Mouse (Mus musculus) limb, embryonic 14.5 days (tissue): ENCODE results near the gene Sirpa. TPM values are rescaled to one million over a fixed set of nuclear protein-coding genes. Genes with fewer than 3 reads are reported as not detected.

Experiments
- ATAC-seq: fragments of 200-750 bp; cut with Nextera tagmentation; 2 replicates; pipeline ENCODE4 v1.8.0; 2017; ENCODE audit warnings: low read depth, moderate number of reproducible peaks, moderate TSS enrichment; ENCODE audit not compliant: low FRiP score
- DNase-seq: peaks from one replicate; pipeline ENCODE4 v3.0.0-alpha.2; 2015; ENCODE audit warnings: low spot score
- H3K27ac ChIP-seq: fragments of 300-500 bp; sonication (generic); replicated peaks from 2 replicates; pipeline ENCODE4 v1.5.1; 2014; ENCODE audit warnings: low read depth, mild to moderate bottlenecking, low read length, moderate library complexity, mixed read lengths
- H3K27me3 ChIP-seq: fragments of 300-500 bp; sonication (generic); 2 replicates; pipeline ENCODE4 v1.6.1; 2014; ENCODE audit warnings: low read length, mixed read lengths; ENCODE audit not compliant: control insufficient read depth, insufficient read depth
- H3K36me3 ChIP-seq: fragments of 300-500 bp; sonication (generic); 2 replicates; pipeline ENCODE4 v1.6.1; 2014; ENCODE audit warnings: mild to moderate bottlenecking, low read length, moderate library complexity, mixed read lengths; ENCODE audit not compliant: control insufficient read depth, insufficient read depth
- H3K4me1 ChIP-seq: fragments of 300-500 bp; sonication (generic); 2 replicates; pipeline ENCODE4 v1.6.1; 2014; ENCODE audit warnings: antibody characterized with exemption, low read length, mixed read lengths; ENCODE audit not compliant: control insufficient read depth, insufficient read depth
- H3K4me2 ChIP-seq: fragments of 300-500 bp; sonication (generic); replicated peaks from 2 replicates; pipeline ENCODE4 v1.6.1; 2014; ENCODE audit warnings: low read depth, mild to moderate bottlenecking, low read length, moderate library complexity; ENCODE audit not compliant: severe bottlenecking
- H3K4me3 ChIP-seq: fragments of 300-500 bp; sonication (generic); replicated peaks from 2 replicates; pipeline ENCODE4 v1.5.1; 2014; ENCODE audit warnings: low read length
- H3K9ac ChIP-seq: fragments of 300-500 bp; sonication (generic); 2 replicates; pipeline ENCODE4 v1.6.1; 2014; ENCODE audit warnings: mild to moderate bottlenecking, low read depth, low read length, moderate library complexity; ENCODE audit not compliant: severe bottlenecking
- H3K9me3 ChIP-seq: fragments of 300-500 bp; sonication (generic); 2 replicates; pipeline ENCODE4 v1.6.1; 2016; ENCODE audit warnings: low read length; ENCODE audit not compliant: control insufficient read depth
- POLR2A ChIP-seq: fragments of 200-500 bp; IDR thresholded peaks from 2 replicates; pipeline ENCODE4 v1.8.0; 2012; ENCODE audit warnings: inconsistent platforms, mild to moderate bottlenecking, moderate library complexity, borderline replicate concordance; ENCODE audit not compliant: insufficient read depth, insufficient read length; ENCODE audit errors: extremely low read depth
- WGBS: fragments of 180-500 bp; shearing (Covaris S2); extraction: QIAGEN DNeasy Blood & Tissue Kit; methylation state at CpG from one replicate; pipeline ENCODE4 v1.1.7; 2014; 5-methylcytosine and 5-hydroxymethylcytosine counted together
- polyA plus RNA-seq, 2 experiments: library from polyadenylated mRNA; depleted of rRNA in 1 of 2; stranded (reverse) in 1 of 2; unstranded in 1 of 2; fragments of >200 nt; fragmentation: Nextera tagmentation in 1 of 2; extraction: Ambion mirVana in 1 of 2; gene quantifications; 2 replicates each; pipeline versions ENCODE4 v1.2.1 to v1.2.3; 2012 to 2014

Sirpa gene
- polyA plus RNA-seq, 2 experiments = 34.7 to 39.6 TPM

GRCm38 (mm10) chr2:129593141-129593875 lies 673 bp downstream of the Sirpa start:
- Histone ChIP-seq H3K27ac (peak overlapping the region; percentile 88), H3K9ac (peak overlapping the region; percentile 86), H3K4me2 (peak overlapping the region; percentile 64), H3K36me3 (no peaks in the 10 kb centered on the region), H3K27me3 (no peaks in the 10 kb centered on the region), H3K4me1 (peaks cover 10% of the 10 kb centered on the region), H3K9me3 (no peaks in the 10 kb centered on the region), H3K4me3 (peak overlapping the region; percentile 68)
- peak; percentile 81 for ATAC-seq
- 0% methylated on average over 34 of the region's 77 CpGs for WGBS
- no peak for TF ChIP-seq POLR2A
- DNase-seq = peak; percentile 54

- peak overlapping the region; percentile 64 for H3K4me2 ChIP-seq
- ATAC-seq = no peak
- DNase-seq = no peak
- H3K4me1 ChIP-seq = peaks cover 10% of the 10 kb centered on the region
- H3K9ac ChIP-seq = peak overlapping the region; percentile 86
- no peaks in the 10 kb centered on the region for H3K9me3 ChIP-seq
- TF ChIP-seq POLR2A = no peak
- no peaks in the 10 kb centered on the region for H3K36me3 ChIP-seq
- peak overlapping the region; percentile 68 for H3K4me3 ChIP-seq
- H3K27ac ChIP-seq = peak overlapping the region; percentile 88; the same call in 1 of the 2 replicates
- no peaks in the 10 kb centered on the region for H3K27me3 ChIP-seq
- 5% methylated on average over 12 of the region's 13 CpGs for WGBS
Measured at GRCm38 (mm10) chr2:129593876-129594421, 1.3 kb downstream of the Sirpa start.

GRCm38 (mm10) chr2:129594569-129594968 lies 1.9 kb downstream of the Sirpa start:
- no peak for TF ChIP-seq POLR2A
- Histone ChIP-seq H3K9me3 (no peaks in the 10 kb centered on the region), H3K27me3 (no peaks in the 10 kb centered on the region), H3K9ac (0 out of 2 replicates have a peak overlapping the region, but pooled peaks have one; percentile 86), H3K27ac (no peak overlapping the region), H3K4me3 (peak overlapping the region; percentile 68), H3K4me2 (peak overlapping the region; percentile 64), H3K4me1 (peaks cover 10% of the 10 kb centered on the region), H3K36me3 (no peaks in the 10 kb centered on the region)
- no peak for DNase-seq
- 64% methylated on average over 4 of the region's 4 CpGs for WGBS
- no peak for ATAC-seq

GRCm38 (mm10) chr2:129595206-129595605 lies 2.6 kb downstream of the Sirpa start:
- Histone ChIP-seq H3K4me1 (peaks cover 10% of the 10 kb centered on the region), H3K27ac (no peak overlapping the region), H3K36me3 (no peaks in the 10 kb centered on the region), H3K9ac (no peak overlapping the region), H3K4me3 (no peak overlapping the region), H3K4me2 (no peak overlapping the region), H3K9me3 (no peaks in the 10 kb centered on the region), H3K27me3 (no peaks in the 10 kb centered on the region)
- no peak for ATAC-seq
- no peak for TF ChIP-seq POLR2A
- DNase-seq = no peak
- WGBS = 59% methylated on average over 4 of the region's 4 CpGs

GRCm38 (mm10) chr2:129595661-129596209 lies 3.1 kb downstream of the Sirpa start:
- no peak overlapping the region for H3K4me2 ChIP-seq
- H3K4me3 ChIP-seq = no peak overlapping the region
- 66% methylated on average over 7 of the region's 7 CpGs for WGBS
- ATAC-seq (no peak), DNase-seq (no peak)
- no peaks in the 10 kb centered on the region for H3K9me3 ChIP-seq
- TF ChIP-seq POLR2A = no peak
- H3K9ac ChIP-seq = no peak overlapping the region
- peaks cover 10% of the 10 kb centered on the region for H3K4me1 ChIP-seq
- no peaks in the 10 kb centered on the region for H3K36me3 ChIP-seq
- no peak overlapping the region for H3K27ac ChIP-seq
- H3K27me3 ChIP-seq = no peaks in the 10 kb centered on the region
